Mouse (Mus musculus): ENCODE measurements at regions not wholly inside any gene's neighbourhood (a gene's known extent, or its start where the extent isn't known, plus 50 kb on each side); places are given as distances from the start of the nearest gene placed in this dataset.

DNA sequence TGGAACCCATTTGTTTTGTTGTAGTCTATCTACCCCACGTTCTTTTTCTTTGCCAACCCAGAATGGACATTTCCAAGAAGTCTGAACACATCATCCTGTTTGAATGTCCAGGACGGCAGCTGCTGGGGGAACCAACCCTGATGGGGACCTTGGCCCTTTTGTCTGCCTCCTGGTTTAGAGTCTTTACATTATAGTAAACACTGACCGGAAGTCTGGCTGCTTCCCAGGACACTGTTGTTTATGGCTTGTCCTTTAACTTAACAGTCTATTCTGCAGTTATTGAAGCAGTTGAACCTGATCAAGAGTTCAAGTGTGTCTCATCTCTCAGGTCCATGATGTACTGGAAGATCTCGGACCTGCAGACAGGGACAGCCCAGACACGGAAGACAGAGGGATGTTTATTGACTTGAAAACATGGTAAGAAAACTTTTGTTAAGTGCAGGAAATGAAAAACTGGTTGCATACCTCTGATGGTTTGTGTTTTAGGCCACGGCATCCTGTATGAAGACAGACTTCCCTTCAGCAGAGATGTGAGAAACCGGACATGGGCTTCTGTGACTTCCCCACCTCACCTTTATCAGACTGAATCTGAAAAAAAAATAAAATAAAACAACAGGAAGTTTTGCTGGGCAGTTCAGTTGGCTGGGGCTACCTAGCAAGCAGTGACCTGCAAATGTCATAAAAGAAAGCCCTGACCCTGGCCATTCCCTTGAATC is 69.7 kb upstream of the Itga1 start:
- intact Hi-C loops (cut with DNase I; ENCODE audit: low total_unique reads): no loop called here

DNA sequence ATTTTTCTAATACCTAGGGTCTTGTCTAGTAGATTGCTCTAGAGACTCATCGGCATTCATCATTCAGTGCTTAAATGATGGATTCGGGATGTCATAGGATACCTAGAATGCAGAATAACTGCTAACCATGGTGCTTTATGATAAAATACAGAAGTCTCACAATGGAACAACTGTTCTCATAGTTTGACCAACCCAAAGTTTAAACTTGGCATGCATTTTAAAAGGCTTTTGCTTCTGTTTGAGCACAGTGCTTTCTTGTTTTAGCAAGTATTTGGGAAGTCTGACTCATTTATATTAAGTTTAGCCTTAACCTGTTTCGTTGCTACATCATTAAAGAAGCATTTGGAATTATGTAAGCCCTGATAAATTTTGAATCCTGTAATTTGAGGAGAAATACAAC is 64.2 kb upstream of the Itga1 start:
- DNase-seq: no peak
- intact Hi-C loops (cut with DNase I; ENCODE audit: low total_unique reads): no loop called here

More for the DNA sequence above, 69.7 kb upstream of the Itga1 start:
- DNase-seq: no peak

DNA sequence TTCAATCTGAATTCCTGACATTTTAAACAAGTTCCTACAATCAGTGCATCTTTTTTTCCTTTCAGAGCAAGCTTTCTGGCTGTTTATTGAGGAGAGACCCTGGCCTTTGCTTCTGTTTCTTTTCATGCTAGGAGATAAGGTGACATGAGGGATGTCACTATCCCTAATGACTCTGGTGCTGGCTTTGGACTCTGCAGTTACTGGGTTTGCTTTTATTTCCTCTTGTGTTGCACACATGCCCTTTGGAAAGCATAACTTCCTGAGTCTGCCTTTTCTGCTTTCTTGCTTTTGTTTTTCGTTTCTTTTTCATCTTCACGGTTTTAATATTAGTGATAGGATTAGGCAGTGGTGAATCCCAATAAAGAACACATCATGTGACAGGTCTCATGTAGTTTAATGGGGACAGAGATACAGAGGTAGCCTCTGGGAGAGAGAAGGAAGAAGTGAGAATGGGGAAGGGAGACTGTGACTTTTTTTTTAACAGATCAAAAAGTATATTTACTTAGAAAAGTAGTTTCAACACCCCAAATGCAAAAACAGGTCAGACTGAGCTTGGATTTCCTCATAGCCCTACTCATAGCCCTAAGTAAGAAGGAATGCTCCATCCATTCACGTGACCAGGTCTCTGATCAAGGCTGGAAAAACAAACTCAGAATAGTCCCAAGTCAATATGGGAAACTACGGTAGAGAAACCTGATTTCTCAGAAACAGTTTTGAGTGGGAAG is 61.1 kb upstream of the Itga1 start:
- intact Hi-C loops (cut with DNase I; ENCODE audit: low total_unique reads): no loop called here
- DNase-seq: no peak

DNA sequence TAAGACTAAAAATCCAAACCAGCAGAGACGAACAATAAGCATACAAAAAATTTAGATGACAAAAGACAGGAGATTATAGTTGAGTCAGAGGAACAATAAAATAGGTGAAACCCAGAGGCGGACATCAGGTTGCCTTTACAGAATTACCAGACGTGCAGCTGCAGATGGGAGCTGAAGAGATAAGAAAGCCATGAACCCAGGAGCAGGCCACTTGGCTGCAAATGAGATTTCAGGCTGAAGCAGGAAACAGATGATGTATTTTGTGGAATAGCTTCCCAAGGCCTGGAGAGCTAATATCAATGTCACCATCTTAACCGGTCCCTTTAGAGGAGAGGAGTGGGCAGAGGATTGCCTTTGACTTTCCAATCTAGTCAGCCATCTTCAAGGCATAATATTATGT is 57.6 kb upstream of the Itga1 start:
- intact Hi-C loops (cut with DNase I; ENCODE audit: low total_unique reads): no loop called here
- DNase-seq: no peak

Data from gastrocnemius, postnatal 14 days (tissue).